Mouse (Mus musculus): ENCODE results near the gene Tpst2.
A peak's percentile ranks its signal among the peaks of the same experiment; 100 is the strongest.
"Not testable (repeated sequence)": the region's sequence is repeated elsewhere in the genome, so short reads cannot be mapped to it uniquely, and the experiment has no call there.

Gene Tpst2

GRCm38 (mm10) chr5:112299399-112299798, 22.9 kb downstream of the Tpst2 start:
- no peak for DNase-seq

GRCm38 (mm10) chr5:112300112-112300511, 23.6 kb downstream of the Tpst2 start:
- no peak for DNase-seq

GRCm38 (mm10) chr5:112300721-112301308, 24.3 kb downstream of the Tpst2 start:
- DNase-seq = no peak

GRCm38 (mm10) chr5:112301694-112302093, 25.2 kb downstream of the Tpst2 start:
- no peak for DNase-seq

- DNase-seq = no peak
Observed at GRCm38 (mm10) chr5:112302310-112302709, 25.8 kb downstream of the Tpst2 start.

GRCm38 (mm10) chr5:112305842-112306241, 29.4 kb downstream of the Tpst2 start:
- DNase-seq = no peak

- DNase-seq = no peak
Observed at GRCm38 (mm10) chr5:112313222-112313885, 36.9 kb downstream of the Tpst2 start.

- DNase-seq = no peak
Observed at GRCm38 (mm10) chr5:112316468-112316867, 40.0 kb downstream of the Tpst2 start.

GRCm38 (mm10) chr5:112317328-112317727, 40.8 kb downstream of the Tpst2 start:
- DNase-seq = no peak

GRCm38 (mm10) chr5:112319343-112319742, 42.9 kb downstream of the Tpst2 start:
- DNase-seq = not testable (repeated sequence)

- no peak for DNase-seq
Observed at GRCm38 (mm10) chr5:112320379-112320778, 43.9 kb downstream of the Tpst2 start.

GRCm38 (mm10) chr5:112320936-112321335, 44.4 kb downstream of the Tpst2 start:
- peak; percentile 38 for DNase-seq

- no peak for DNase-seq
Observed at GRCm38 (mm10) chr5:112321376-112321775, 44.9 kb downstream of the Tpst2 start.

- DNase-seq = no peak
Observed at GRCm38 (mm10) chr5:112323246-112323645, 46.8 kb downstream of the Tpst2 start.

GRCm38 (mm10) chr5:112324637-112325545, 48.4 kb downstream of the Tpst2 start:
- DNase-seq = no peak

GRCm38 (mm10) chr5:112325546-112326445, 49.3 kb downstream of the Tpst2 start, which contains the start of gene Tfip11:
Tfip11 (plus strand) TSS chr5:112326358.
- DNase-seq = peak; percentile 93

- DNase-seq = no peak
Observed at GRCm38 (mm10) chr5:112326446-112327009, 50.0 kb downstream of the Tpst2 start.

- no peak for DNase-seq
Observed at GRCm38 (mm10) chr5:112327854-112328253, 51.4 kb downstream of the Tpst2 start.

GRCm38 (mm10) chr5:112329805-112330564, 53.5 kb downstream of the Tpst2 start:
- no peak for DNase-seq

GRCm38 (mm10) chr5:112335473-112335872, 59.0 kb downstream of the Tpst2 start:
- DNase-seq = peak; percentile 46

GRCm38 (mm10) chr5:112337004-112337403, 60.5 kb downstream of the Tpst2 start:
- DNase-seq = no peak

All from cerebellum, adult 8-10 months (tissue).